ENCODE assay signal across 12 mouse cellular contexts in the genomic region with DNA sequence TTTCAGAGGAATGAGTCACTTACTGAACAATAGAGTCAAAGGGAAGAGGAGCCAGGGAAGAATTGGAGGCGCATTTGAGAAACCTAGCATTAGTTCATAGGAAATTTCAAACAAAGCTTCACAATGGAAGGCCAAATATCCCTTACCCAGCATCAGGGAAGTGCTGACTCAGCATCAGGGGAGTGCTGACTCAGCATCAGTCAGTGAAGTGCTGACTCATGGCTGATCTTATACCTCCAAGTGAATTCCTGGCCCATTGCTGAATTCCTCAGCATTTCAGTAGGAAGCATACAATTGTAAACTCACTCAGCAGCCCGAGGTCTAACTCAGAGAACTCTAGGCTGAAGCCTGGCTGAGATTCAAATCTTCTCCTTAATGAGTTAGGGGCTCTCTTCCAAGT.
A peak's percentile ranks its signal among the peaks of the same experiment; 100 is the strongest.
DNase-seq lines count a peak whose midpoint lies in the region; ATAC-seq lines count a peak whose summit lies in the region.
"Had no signal": no experiment of that assay in that cellular context is flagged by ENCODE, and none has a peak within 500 bp of the region (broad histone marks: within the 10 kb centered on the region; RNA-seq: fewer than 3 reads in every experiment).

No protein-coding gene starts in this region.

- no peaks in the 10 kb centered on the region for H3K27me3 ChIP-seq in midbrain, embryonic 11.5 days (ENCODE audit: control insufficient read depth, insufficient read depth, low read length)

- 69% methylated on average over 2 of the region's 2 CpGs for WGBS in midbrain, embryonic 11.5 days

- H3K9ac ChIP-seq in midbrain, embryonic 11.5 days (ENCODE audit: low read length) = no peak overlapping the region

- no peaks in the 10 kb centered on the region; the same call in 1 of the 2 replicates for H3K4me1 ChIP-seq in midbrain, embryonic 11.5 days (ENCODE audit: control insufficient read depth, insufficient read depth, low read length)

- peak; percentile 38 for DNase-seq in adrenal gland, adult 2 months
- DNase-seq in adrenal gland, postnatal 4 days (ENCODE audit: low spot score in 2 of 2) = no peak
- DNase-seq in kidney, postnatal 4 days = peak; percentile 36 to 53
- DNase-seq in kidney, adult 11 months = no peak
- peak; percentile 35 for DNase-seq in adrenal gland, postnatal 14 days
- DNase-seq in mesoderm, embryonic 11.5 days (ENCODE audit: low read depth, low spot score) = peak; percentile 52
- DNase-seq in gastrocnemius, postnatal 25 days = no peak
- DNase-seq in midbrain, embryonic 11.5 days (ENCODE audit: low spot score, missing footprints) = no peak
- DNase-seq: cerebellum, postnatal 10 days; midbrain, embryonic 14.5 days had no signal

- no peak overlapping the region for H3K4me3 ChIP-seq in midbrain, embryonic 11.5 days (ENCODE audit: low read depth, low read length)
- H3K4me3 ChIP-seq: heart, embryonic 10.5 days had no signal

- no peaks in the 10 kb centered on the region for H3K36me3 ChIP-seq in midbrain, embryonic 11.5 days (ENCODE audit: control insufficient read depth, insufficient read depth, low read length)
- H3K36me3 ChIP-seq: heart, embryonic 10.5 days had no signal

- ATAC-seq in midbrain, embryonic 11.5 days (ENCODE audit: low FRiP score) = no peak
- ATAC-seq: activated CD4-positive, CD25-positive, alpha-beta regulatory T cell, adult 4 months had no signal

- no peak overlapping the region for H3K27ac ChIP-seq in midbrain, embryonic 11.5 days (ENCODE audit: low read depth, low read length)
- H3K27ac ChIP-seq: heart, embryonic 10.5 days had no signal

- H3K4me2 ChIP-seq in midbrain, embryonic 11.5 days = no peak overlapping the region

- no peaks in the 10 kb centered on the region for H3K9me3 ChIP-seq in midbrain, embryonic 11.5 days (ENCODE audit: control insufficient read depth, low read length)
- H3K9me3 ChIP-seq: heart, embryonic 10.5 days had no signal

Comparison
In these comparisons a context has a peak if more than half of its experiments do, and no peak if none do; other contexts are left out.
1. DNase-seq: peak in adrenal gland, adult 2 months (single experiment), kidney, postnatal 4 days (2 of 2), adrenal gland, postnatal 14 days (single experiment) and mesoderm, embryonic 11.5 days (single experiment); none in adrenal gland, postnatal 4 days (0 of 2), kidney, adult 11 months (single experiment), gastrocnemius, postnatal 25 days (single experiment) and midbrain, embryonic 11.5 days (single experiment).